Mouse (Mus musculus) B cell, adult 2 months (primary cell): ENCODE results near the gene Ak5.
"Not testable (repeated sequence)": the region's sequence is repeated elsewhere in the genome, so short reads cannot be mapped to it uniquely, and the experiment has no call there.

Experiments
- DNase-seq, 2 experiments: peaks; one replicate each; pipeline ENCODE4 v3.0.0; 2022

Gene Ak5

GRCm38 (mm10) chr3:152470347-152470746 is 197.8 kb downstream of the Ak5 start:
- no peak for DNase-seq

- DNase-seq, result no peak
Measured at GRCm38 (mm10) chr3:152469423-152470200, 198.5 kb downstream of the Ak5 start.

GRCm38 (mm10) chr3:152468569-152469041 is 199.6 kb downstream of the Ak5 start:
- no peak for DNase-seq

GRCm38 (mm10) chr3:152468032-152468431 is 200.1 kb downstream of the Ak5 start:
- DNase-seq, result no peak

- no peak for DNase-seq
Measured at GRCm38 (mm10) chr3:152467312-152467711, 200.8 kb downstream of the Ak5 start.

GRCm38 (mm10) chr3:152466849-152467248 is 201.3 kb downstream of the Ak5 start:
- no peak for DNase-seq

GRCm38 (mm10) chr3:152465338-152465737 is 202.8 kb downstream of the Ak5 start:
- no peak for DNase-seq

- no peak for DNase-seq
Measured at GRCm38 (mm10) chr3:152464462-152464861, 203.7 kb downstream of the Ak5 start.

- DNase-seq, result no peak
Measured at GRCm38 (mm10) chr3:152462900-152463299, 205.3 kb downstream of the Ak5 start.

- no peak for DNase-seq
Measured at GRCm38 (mm10) chr3:152462038-152462547, 206.1 kb downstream of the Ak5 start.

GRCm38 (mm10) chr3:152460802-152461201 is 207.4 kb downstream of the Ak5 start:
- DNase-seq, result no peak

- not testable (repeated sequence) for DNase-seq
Measured at GRCm38 (mm10) chr3:152458875-152459274, 209.3 kb downstream of the Ak5 start.

GRCm38 (mm10) chr3:152457308-152458035 is 210.7 kb downstream of the Ak5 start:
- no peak for DNase-seq

GRCm38 (mm10) chr3:152453163-152453562 is 215.0 kb downstream of the Ak5 start:
- DNase-seq, result no peak

GRCm38 (mm10) chr3:152446966-152447365 is 221.2 kb downstream of the Ak5 start:
- no peak for DNase-seq

- DNase-seq, result no peak
Measured at GRCm38 (mm10) chr3:152444114-152444513, 224.0 kb downstream of the Ak5 start.

- DNase-seq, result no peak
Measured at GRCm38 (mm10) chr3:152442795-152443194, 225.4 kb downstream of the Ak5 start.

- no peak for DNase-seq
Measured at GRCm38 (mm10) chr3:152438068-152438467, 230.1 kb downstream of the Ak5 start.

- DNase-seq, result no peak
Measured at GRCm38 (mm10) chr3:152435590-152435989, 232.6 kb downstream of the Ak5 start.

GRCm38 (mm10) chr3:152432677-152433076 is 235.5 kb downstream of the Ak5 start:
- no peak for DNase-seq

GRCm38 (mm10) chr3:152428925-152429324 is 239.2 kb downstream of the Ak5 start:
- DNase-seq, result no peak
